Mouse (Mus musculus) ovary, adult 2 months (tissue): ENCODE data around the gene Defb11. TPM values are rescaled to one million over a fixed set of nuclear protein-coding genes. Genes with fewer than 3 reads are reported as not detected.

Source experiments
- polyA plus RNA-seq: library from polyadenylated mRNA; depleted of rRNA; stranded (reverse); fragments of >200 nt; gene quantifications from 2 replicates; pipeline ENCODE4 v1.2.3, GENCODE M21; 2012; rRNA removed

Gene Defb11
- polyA plus RNA-seq, result not detected in 2 replicates

GRCm38 (mm10) chr8:21906290-21906689, at the start of gene Defb11:
Defb11 (minus strand) TSS chr8:21906412.

GRCm38 (mm10) chr8:21946462-21946861, 40.2 kb upstream of the Defb11 start, which contains the start of gene Defb13:
Defb13 (plus strand) TSS chr8:21946762.

GRCm38 (mm10) chr8:21938052-21938451, 31.8 kb upstream of the Defb11 start, which contains the start of gene Defb35:
Defb35 (plus strand) TSS chr8:21938352.

GRCm38 (mm10) chr8:21932610-21933009, 26.4 kb upstream of the Defb11 start, which contains the start of gene Defb15:
Defb15 (minus strand) TSS chr8:21932710.

GRCm38 (mm10) chr8:21885321-21885720, 20.9 kb downstream of the Defb11 start, which contains the start of gene Defb9:
Defb9 (minus strand) TSS chr8:21885421.

GRCm38 (mm10) chr8:21858586-21858985, 47.6 kb downstream of the Defb11 start, which contains the start of gene Defb10:
Defb10 (plus strand) TSS chr8:21858901.

Other genes with a start within 250 kb of the Defb11 start
- gene Defa34, start 240.6 kb downstream of the Defb11 start, polyA plus RNA-seq, result not detected in 2 replicates
- gene AY761184, start 202.8 kb downstream of the Defb11 start, polyA plus RNA-seq, result not detected in 2 replicates
- 0.80 and 1.1 TPM in 2 replicates for gene Defa24, start 171.9 kb downstream of the Defb11 start, polyA plus RNA-seq
- gene Defb50, start 82.9 kb downstream of the Defb11 start, polyA plus RNA-seq, result not detected in 2 replicates
- not detected in 2 replicates for gene Defb2, start 66.5 kb downstream of the Defb11 start, polyA plus RNA-seq
- gene Defb10, start 47.5 kb downstream of the Defb11 start, polyA plus RNA-seq, result not detected in 2 replicates
- not detected in 2 replicates for gene Defb9, start 21.0 kb downstream of the Defb11 start, polyA plus RNA-seq
- gene Defb15, start 26.3 kb upstream of the Defb11 start, polyA plus RNA-seq, result not detected in 2 replicates
- not detected in 2 replicates for gene Defb35, start 31.9 kb upstream of the Defb11 start, polyA plus RNA-seq
- not detected in 2 replicates for gene Defb13, start 40.4 kb upstream of the Defb11 start, polyA plus RNA-seq
- 0.35 and 0.60 TPM in 2 replicates for gene Fam90a1a, start 52.3 kb upstream of the Defb11 start, polyA plus RNA-seq
- gene Ccdc70, start 63.4 kb upstream of the Defb11 start, polyA plus RNA-seq, result not detected in 2 replicates
- gene Atp7b, start 153.9 kb upstream of the Defb11 start, polyA plus RNA-seq, result 0.20 and 0.31 TPM in 2 replicates
- 3.5 and 4.8 TPM in 2 replicates for gene Alg11, start 154.3 kb upstream of the Defb11 start, polyA plus RNA-seq
- 1.3 and 2.0 TPM in 2 replicates for gene Nek5, start 218.6 kb upstream of the Defb11 start, polyA plus RNA-seq